Mouse (Mus musculus): ENCODE data around the gene Kmt5a. TPM values are rescaled to one million over a fixed set of nuclear protein-coding genes. Genes with fewer than 3 reads are reported as not detected.
"Not testable (repeated sequence)": the region's sequence is repeated elsewhere in the genome, so short reads cannot be mapped to it uniquely, and the experiment has no call there.

Gene Kmt5a
- total RNA-seq, 1 experiment, result 62.6 TPM

- no peak for TF ChIP-seq CHD2 (IDR thresholded peaks at IDR 0.05; ENCODE audit: low read depth, low read length)
- no peak for TF ChIP-seq ZC3H11A (IDR thresholded peaks at IDR 0.05; ENCODE audit: borderline replicate concordance, low read depth, low read length)
- no peak for TF ChIP-seq ZNF384 (IDR thresholded peaks at IDR 0.05; ENCODE audit: low read depth, low read length)
- no peak for TF ChIP-seq HCFC1 (IDR thresholded peaks at IDR 0.05; ENCODE audit: borderline replicate concordance, insufficient read depth, low read length)
- TF ChIP-seq MAFK (IDR thresholded peaks at IDR 0.05; ENCODE audit: insufficient read depth, low read depth, low read length), result no peak
- Histone ChIP-seq H3K36me3 (ENCODE audit: control insufficient read depth, insufficient read depth, low read length, poor library complexity, severe bottlenecking) (peaks cover 69% of the 10 kb centered on the region), H3K9me3 (ENCODE audit: control insufficient read depth, insufficient read depth, low read depth, low read length) (no peaks in the 10 kb centered on the region), H3K4me3 (ENCODE audit: insufficient read depth in 1 of 2, low read depth in 1 of 2, low read length in 2 of 2, poor library complexity in 1 of 2, severe bottlenecking in 1 of 2) (no peak overlapping the region), H3K27ac (ENCODE audit: insufficient read depth, low read depth, low read length, poor library complexity, severe bottlenecking) (no peak overlapping the region), H3K9ac (ENCODE audit: insufficient read depth, low read depth, low read length, poor library complexity, severe bottlenecking) (no peak overlapping the region), H3K4me1 (ENCODE audit: control insufficient read depth in 2 of 2, insufficient read depth in 2 of 2, low read length in 2 of 2, poor library complexity in 1 of 2) (peaks cover 2 to 19% of the 10 kb centered on the region in 2 experiments; a peak in 2 of 4 replicates)
- no peak for DNase-seq (ENCODE audit: low read depth, low spot score)
- in situ Hi-C loops (cut with MboI; ENCODE audit: low sequenced_read_pairs in 2 of 2, unreplicated experiment in 2 of 2), result no loop called here
Measured at GRCm38 (mm10) chr5:124452494-124453228, 12.9 kb downstream of the Kmt5a start.

- in situ Hi-C loops (cut with MboI; ENCODE audit: low sequenced_read_pairs in 2 of 2, unreplicated experiment in 2 of 2), result no loop called here
- Histone ChIP-seq H3K36me3 (ENCODE audit: control insufficient read depth, insufficient read depth, low read length, poor library complexity, severe bottlenecking) (peaks cover 69% of the 10 kb centered on the region), H3K4me1 (ENCODE audit: control insufficient read depth in 2 of 2, insufficient read depth in 2 of 2, low read length in 2 of 2, poor library complexity in 1 of 2) (peaks cover 2 to 15% of the 10 kb centered on the region in 2 experiments; a peak in 2 of 4 replicates), H3K9me3 (ENCODE audit: control insufficient read depth, insufficient read depth, low read depth, low read length) (no peaks in the 10 kb centered on the region), H3K9ac (ENCODE audit: insufficient read depth, low read depth, low read length, poor library complexity, severe bottlenecking) (0 out of 2 replicates have a peak overlapping the region, but pooled peaks have one; percentile 2), H3K4me3 (ENCODE audit: insufficient read depth in 1 of 2, low read depth in 1 of 2, low read length in 2 of 2, poor library complexity in 1 of 2, severe bottlenecking in 1 of 2) (peak overlapping the region in 1 of 2 experiments; percentile 10; a peak in 1 of 4 replicates), H3K27ac (ENCODE audit: insufficient read depth, low read depth, low read length, poor library complexity, severe bottlenecking) (peak overlapping the region; percentile 48)
- TF ChIP-seq ZC3H11A (IDR thresholded peaks at IDR 0.05; ENCODE audit: borderline replicate concordance, low read depth, low read length) (no peak), ZNF384 (IDR thresholded peaks at IDR 0.05; ENCODE audit: low read depth, low read length) (no peak), CHD2 (IDR thresholded peaks at IDR 0.05; ENCODE audit: low read depth, low read length) (no peak), HCFC1 (IDR thresholded peaks at IDR 0.05; ENCODE audit: borderline replicate concordance, insufficient read depth, low read length) (no peak), MAFK (IDR thresholded peaks at IDR 0.05; ENCODE audit: insufficient read depth, low read depth, low read length) (no peak)
- no peak for DNase-seq (ENCODE audit: low read depth, low spot score)
Measured at GRCm38 (mm10) chr5:124453339-124454081, 13.8 kb downstream of the Kmt5a start.

- H3K4me1 ChIP-seq (ENCODE audit: control insufficient read depth in 2 of 2, insufficient read depth in 2 of 2, low read length in 2 of 2, poor library complexity in 1 of 2), result peaks cover 2 to 14% of the 10 kb centered on the region in 2 experiments; a peak in 2 of 4 replicates
- no peak overlapping the region for H3K4me3 ChIP-seq (ENCODE audit: insufficient read depth in 1 of 2, low read depth in 1 of 2, low read length in 2 of 2, poor library complexity in 1 of 2, severe bottlenecking in 1 of 2)
- peaks cover 70% of the 10 kb centered on the region for H3K36me3 ChIP-seq (ENCODE audit: control insufficient read depth, insufficient read depth, low read length, poor library complexity, severe bottlenecking)
- TF ChIP-seq CHD2 (IDR thresholded peaks at IDR 0.05; ENCODE audit: low read depth, low read length), result no peak
- no peak for TF ChIP-seq ZC3H11A (IDR thresholded peaks at IDR 0.05; ENCODE audit: borderline replicate concordance, low read depth, low read length)
- no peak for TF ChIP-seq ZNF384 (IDR thresholded peaks at IDR 0.05; ENCODE audit: low read depth, low read length)
- TF ChIP-seq HCFC1 (IDR thresholded peaks at IDR 0.05; ENCODE audit: borderline replicate concordance, insufficient read depth, low read length), result no peak
- no peak for TF ChIP-seq MAFK (IDR thresholded peaks at IDR 0.05; ENCODE audit: insufficient read depth, low read depth, low read length)
- no peak overlapping the region for H3K9ac ChIP-seq (ENCODE audit: insufficient read depth, low read depth, low read length, poor library complexity, severe bottlenecking)
- in situ Hi-C loops (cut with MboI; ENCODE audit: low sequenced_read_pairs in 2 of 2, unreplicated experiment in 2 of 2), result no loop called here
- H3K9me3 ChIP-seq (ENCODE audit: control insufficient read depth, insufficient read depth, low read depth, low read length), result no peaks in the 10 kb centered on the region
- peak overlapping the region; percentile 48 for H3K27ac ChIP-seq (ENCODE audit: insufficient read depth, low read depth, low read length, poor library complexity, severe bottlenecking)
- DNase-seq (ENCODE audit: low read depth, low spot score), result no peak
Measured at GRCm38 (mm10) chr5:124454082-124454419, 14.3 kb downstream of the Kmt5a start.

DNA sequence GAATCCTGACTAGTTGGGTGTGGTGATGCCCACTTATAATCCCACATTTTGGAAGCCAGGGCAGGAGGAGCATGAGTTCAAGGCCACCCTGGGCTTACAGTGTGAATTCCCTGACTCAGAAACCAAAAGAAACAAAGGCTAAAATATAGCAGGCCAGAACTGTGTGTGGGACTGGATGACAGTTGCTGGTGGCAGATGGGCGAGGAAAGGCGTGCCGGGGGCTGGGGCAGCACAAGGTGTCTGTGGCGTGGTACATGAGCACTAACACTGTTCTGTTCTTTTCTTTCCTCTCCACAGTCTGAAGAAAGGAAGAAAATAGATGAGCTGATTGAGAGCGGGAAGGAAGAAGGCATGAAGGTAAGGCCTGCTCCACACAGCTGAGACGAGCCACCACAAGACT, 17.0 kb downstream of the Kmt5a start:
- in situ Hi-C loops (cut with MboI; ENCODE audit: low sequenced_read_pairs in 2 of 2, unreplicated experiment in 2 of 2), result no loop called here
- Histone ChIP-seq H3K27ac (ENCODE audit: insufficient read depth, low read depth, low read length, poor library complexity, severe bottlenecking) (no peak overlapping the region), H3K9me3 (ENCODE audit: control insufficient read depth, insufficient read depth, low read depth, low read length) (no peaks in the 10 kb centered on the region), H3K9ac (ENCODE audit: insufficient read depth, low read depth, low read length, poor library complexity, severe bottlenecking) (no peak overlapping the region), H3K36me3 (ENCODE audit: control insufficient read depth, insufficient read depth, low read length, poor library complexity, severe bottlenecking) (peaks cover 66% of the 10 kb centered on the region), H3K4me1 (ENCODE audit: control insufficient read depth in 2 of 2, insufficient read depth in 2 of 2, low read length in 2 of 2, poor library complexity in 1 of 2) (peaks cover 2 to 12% of the 10 kb centered on the region in 2 experiments; a peak in 2 of 4 replicates), H3K4me3 (ENCODE audit: insufficient read depth in 1 of 2, low read depth in 1 of 2, low read length in 2 of 2, poor library complexity in 1 of 2, severe bottlenecking in 1 of 2) (no peak overlapping the region)
- no peak for TF ChIP-seq HCFC1 (IDR thresholded peaks at IDR 0.05; ENCODE audit: borderline replicate concordance, insufficient read depth, low read length)
- no peak for TF ChIP-seq CHD2 (IDR thresholded peaks at IDR 0.05; ENCODE audit: low read depth, low read length)
- TF ChIP-seq ZC3H11A (IDR thresholded peaks at IDR 0.05; ENCODE audit: borderline replicate concordance, low read depth, low read length), result no peak
- TF ChIP-seq MAFK (IDR thresholded peaks at IDR 0.05; ENCODE audit: insufficient read depth, low read depth, low read length), result no peak
- TF ChIP-seq ZNF384 (IDR thresholded peaks at IDR 0.05; ENCODE audit: low read depth, low read length), result no peak
- DNase-seq (ENCODE audit: low read depth, low spot score), result no peak

- not testable (repeated sequence) for H3K9me3 ChIP-seq (ENCODE audit: control insufficient read depth, insufficient read depth, low read depth, low read length)
Measured at GRCm38 (mm10) chr5:124460922-124461321, 21.2 kb downstream of the Kmt5a start.

More at GRCm38 (mm10) chr5:124460922-124461321, 21.2 kb downstream of the Kmt5a start:
- H3K4me1 ChIP-seq (ENCODE audit: control insufficient read depth in 2 of 2, insufficient read depth in 2 of 2, low read length in 2 of 2, poor library complexity in 1 of 2); H3K9ac ChIP-seq (ENCODE audit: insufficient read depth, low read depth, low read length, poor library complexity, severe bottlenecking); H3K27ac ChIP-seq (ENCODE audit: insufficient read depth, low read depth, low read length, poor library complexity, severe bottlenecking); H3K4me3 ChIP-seq (ENCODE audit: insufficient read depth in 1 of 2, low read depth in 1 of 2, low read length in 2 of 2, poor library complexity in 1 of 2, severe bottlenecking in 1 of 2); DNase-seq (ENCODE audit: low read depth, low spot score); in situ Hi-C loops (cut with MboI; ENCODE audit: low sequenced_read_pairs in 2 of 2, unreplicated experiment in 2 of 2): not testable (repeated sequence)
- peaks cover 46% of the 10 kb centered on the region for H3K36me3 ChIP-seq (ENCODE audit: control insufficient read depth, insufficient read depth, low read length, poor library complexity, severe bottlenecking)
